Mouse (Mus musculus) embryonic facial prominence, embryonic 14.5 days (tissue): ENCODE measurements at regions not wholly inside any gene's neighbourhood (a gene's known extent, or its start where the extent isn't known, plus 50 kb on each side); places are given as distances from the start of the nearest gene placed in this dataset.
A peak's percentile ranks its signal among the peaks of the same experiment; 100 is the strongest.

ENCODE experiments used
- ATAC-seq: fragments of 200-750 bp; cut with Nextera tagmentation; 2 replicates; pipeline ENCODE4 v1.8.0; 2017; ENCODE audit warnings: low read depth, moderate number of reproducible peaks, moderate TSS enrichment
- DNase-seq: peaks from one replicate; pipeline ENCODE4 v3.0.0-alpha.2; 2015; ENCODE audit warnings: low spot score
- H3K27ac ChIP-seq: fragments of 300-500 bp; sonication (generic); replicated peaks from 2 replicates; pipeline ENCODE4 v1.5.1; 2014; ENCODE audit warnings: low read depth, mild to moderate bottlenecking, low read length, moderate library complexity
- H3K27me3 ChIP-seq: fragments of 300-500 bp; sonication (generic); replicated peaks from 2 replicates; pipeline ENCODE4 v1.6.1; 2014; ENCODE audit warnings: low read length; ENCODE audit not compliant: control insufficient read depth, insufficient read depth
- H3K36me3 ChIP-seq: fragments of 300-500 bp; sonication (generic); 2 replicates; pipeline ENCODE4 v1.6.1; 2014; ENCODE audit warnings: low read length, mixed read lengths; ENCODE audit not compliant: control insufficient read depth, insufficient read depth
- H3K4me1 ChIP-seq: fragments of 300-500 bp; sonication (generic); 2 replicates; pipeline ENCODE4 v1.6.1; 2014; ENCODE audit warnings: antibody characterized with exemption, low read length; ENCODE audit not compliant: control insufficient read depth, insufficient read depth
- H3K4me2 ChIP-seq: fragments of 300-500 bp; sonication (generic); 2 replicates; pipeline ENCODE4 v1.6.1; 2014; ENCODE audit warnings: low read depth, mild to moderate bottlenecking, low read length, moderate library complexity, mixed read lengths
- H3K4me3 ChIP-seq: fragments of 300-500 bp; sonication (generic); 2 replicates; pipeline ENCODE4 v1.5.1; 2014; ENCODE audit warnings: low read depth, mild to moderate bottlenecking, low read length
- H3K9ac ChIP-seq: fragments of 300-500 bp; sonication (generic); 2 replicates; pipeline ENCODE4 v1.6.1; 2014; ENCODE audit warnings: low read depth, mild to moderate bottlenecking, low read length, moderate library complexity, mixed read lengths
- H3K9me3 ChIP-seq: fragments of 300-500 bp; sonication (generic); 2 replicates; pipeline ENCODE4 v1.6.1; 2016; ENCODE audit warnings: low read length; ENCODE audit not compliant: control insufficient read depth
- WGBS: fragments of 180-500 bp; shearing (Covaris S2); extraction: QIAGEN DNeasy Blood & Tissue Kit; methylation state at CpG from one replicate; pipeline ENCODE4 v1.1.7; 2014; 5-methylcytosine and 5-hydroxymethylcytosine counted together

DNA sequence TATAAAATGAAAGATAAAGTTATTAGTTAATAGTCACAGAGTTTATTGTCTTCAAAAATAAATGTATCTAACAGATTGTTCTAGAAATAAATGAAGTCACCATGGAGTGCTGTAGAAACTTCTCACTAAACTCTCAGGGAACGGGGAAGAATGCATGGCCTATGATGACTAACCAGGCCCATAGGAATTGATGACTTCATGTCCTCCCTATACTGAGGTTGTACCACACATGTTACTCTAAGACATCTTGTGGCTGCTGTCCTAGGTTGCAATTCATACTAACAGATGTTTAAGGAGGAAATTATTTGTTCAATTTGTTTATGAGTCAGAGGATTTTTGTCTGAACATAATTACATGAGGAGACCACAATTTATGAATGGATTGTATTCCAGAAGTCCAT, 459.4 kb downstream of the Pros1 start:
- Histone ChIP-seq H3K9me3 (no peaks in the 10 kb centered on the region), H3K9ac (no peak overlapping the region), H3K27ac (no peak overlapping the region), H3K4me1 (no peaks in the 10 kb centered on the region; the same call in 1 of the 2 replicates), H3K36me3 (no peaks in the 10 kb centered on the region), H3K4me2 (no peak overlapping the region), H3K4me3 (no peak overlapping the region), H3K27me3 (no peaks in the 10 kb centered on the region)
- DNase-seq (peak; percentile 36), ATAC-seq (no peak)
- 70% methylated on average over 1 of the region's 1 CpGs for WGBS

GRCm38 (mm10) chr16:63319602-63320001, 465.5 kb downstream of the Pros1 start:
- no peak overlapping the region for H3K27ac ChIP-seq
- 54% methylated on average over 5 of the region's 5 CpGs for WGBS
- H3K9me3 ChIP-seq = no peaks in the 10 kb centered on the region
- H3K4me3 ChIP-seq = no peak overlapping the region
- H3K4me1 ChIP-seq = no peaks in the 10 kb centered on the region; the same call in 1 of the 2 replicates
- ATAC-seq = no peak
- no peak overlapping the region for H3K4me2 ChIP-seq
- no peak overlapping the region for H3K9ac ChIP-seq
- peak; percentile 14 for DNase-seq
- H3K27me3 ChIP-seq = no peaks in the 10 kb centered on the region
- no peaks in the 10 kb centered on the region for H3K36me3 ChIP-seq

DNA sequence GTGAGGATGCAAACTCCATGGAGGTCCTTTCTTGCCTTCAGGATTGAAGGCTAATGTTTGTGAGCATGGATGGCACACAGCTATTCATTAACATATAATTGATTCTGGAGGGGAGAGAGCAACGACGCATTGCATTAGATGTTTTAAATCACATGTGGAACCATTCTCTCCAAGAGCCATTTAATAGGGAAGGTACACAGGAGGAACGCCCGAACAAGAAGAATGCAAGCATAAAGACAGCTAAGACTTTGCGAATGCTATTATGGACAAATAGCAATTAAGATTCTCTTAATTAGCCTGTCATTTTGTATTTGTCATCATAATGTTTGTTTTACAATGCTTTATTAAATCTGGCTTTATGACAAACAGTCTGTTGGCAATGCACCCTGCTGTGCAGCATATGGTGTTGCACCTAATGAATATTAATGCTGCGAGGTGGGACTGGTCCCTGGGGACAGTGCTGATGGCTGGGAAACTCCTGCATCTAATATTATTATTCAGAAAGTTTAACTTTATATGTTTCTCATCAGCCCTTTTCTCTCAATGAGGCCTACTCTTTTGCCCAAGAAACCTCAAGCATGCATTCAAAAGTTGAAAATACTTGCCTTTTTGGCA, 497.5 kb downstream of the Pros1 start:
- Histone ChIP-seq H3K27ac (no peak overlapping the region), H3K4me3 (no peak overlapping the region), H3K27me3 (no peaks in the 10 kb centered on the region), H3K9me3 (no peaks in the 10 kb centered on the region), H3K4me2 (no peak overlapping the region), H3K4me1 (no peaks in the 10 kb centered on the region), H3K36me3 (no peaks in the 10 kb centered on the region), H3K9ac (no peak overlapping the region)
- DNase-seq (peak; percentile 55), ATAC-seq (no peak)
- WGBS = 66% methylated on average over 6 of the region's 6 CpGs

GRCm38 (mm10) chr16:63369868-63370267, 494.1 kb downstream of the Epha3 start:
- ATAC-seq (no peak), DNase-seq (no peak)
- Histone ChIP-seq H3K27me3 (no peaks in the 10 kb centered on the region), H3K4me3 (no peak overlapping the region), H3K4me2 (no peak overlapping the region), H3K4me1 (no peaks in the 10 kb centered on the region), H3K36me3 (no peaks in the 10 kb centered on the region), H3K9ac (no peak overlapping the region), H3K9me3 (no peaks in the 10 kb centered on the region), H3K27ac (no peak overlapping the region)
- 84% methylated on average over 5 of the region's 5 CpGs for WGBS

DNA sequence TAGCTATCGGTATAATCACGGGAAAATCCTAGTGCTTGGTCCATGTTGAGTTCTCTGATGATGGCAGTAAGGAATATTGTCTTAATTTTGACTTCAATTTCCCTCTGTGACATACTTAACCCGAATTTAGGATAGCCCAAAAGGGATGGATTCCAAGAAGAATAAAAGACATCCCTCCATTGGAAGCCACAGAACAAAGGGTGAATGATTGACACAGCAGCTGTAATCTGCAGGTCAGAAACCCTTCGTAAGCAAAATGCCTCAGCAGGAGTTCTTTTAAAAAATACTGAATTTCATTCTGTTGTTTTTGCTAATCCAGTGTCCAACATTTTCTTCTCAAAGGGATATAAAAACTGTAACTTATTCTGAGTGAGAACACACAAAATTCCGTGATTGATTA, 492.7 kb downstream of the Epha3 start:
- DNase-seq (no peak), ATAC-seq (no peak)
- Histone ChIP-seq H3K4me1 (no peaks in the 10 kb centered on the region), H3K36me3 (no peaks in the 10 kb centered on the region), H3K4me2 (no peak overlapping the region), H3K27ac (no peak overlapping the region), H3K9ac (no peak overlapping the region), H3K9me3 (no peaks in the 10 kb centered on the region), H3K27me3 (no peaks in the 10 kb centered on the region), H3K4me3 (no peak overlapping the region)
- WGBS = 58% methylated on average over 5 of the region's 5 CpGs

- Histone ChIP-seq H3K9ac (no peak overlapping the region), H3K9me3 (no peaks in the 10 kb centered on the region), H3K4me2 (no peak overlapping the region), H3K27ac (no peak overlapping the region), H3K4me1 (no peaks in the 10 kb centered on the region), H3K27me3 (no peaks in the 10 kb centered on the region), H3K36me3 (no peaks in the 10 kb centered on the region), H3K4me3 (no peak overlapping the region)
- 69% methylated on average over 1 of the region's 1 CpGs for WGBS
- no peak for DNase-seq
- no peak for ATAC-seq
These were observed 459.0 kb downstream of the Epha3 start for GRCm38 (mm10) chr16:63404976-63405375.

DNA sequence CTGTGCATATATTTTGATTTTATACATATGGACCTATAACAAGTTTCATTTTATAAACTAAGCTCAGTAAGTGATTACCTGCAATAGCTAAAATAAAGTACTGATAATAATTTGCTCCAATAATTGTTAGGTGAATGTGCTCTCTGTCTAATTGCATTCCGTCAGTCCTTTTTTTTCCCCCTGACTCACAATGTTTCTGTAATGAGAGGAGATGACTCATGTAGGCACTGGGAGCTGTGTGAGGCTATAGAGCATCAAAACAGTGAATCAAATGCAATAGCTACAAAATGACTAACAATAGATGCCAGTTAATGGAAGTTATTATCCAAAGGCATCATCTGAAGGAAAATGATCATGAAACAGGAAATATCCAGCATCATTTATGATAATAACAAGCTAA, 451.3 kb downstream of the Epha3 start:
- no peak for ATAC-seq
- no peak for DNase-seq
- no peak overlapping the region for H3K27ac ChIP-seq
- H3K9ac ChIP-seq = no peak overlapping the region
- no peaks in the 10 kb centered on the region for H3K36me3 ChIP-seq
- H3K4me3 ChIP-seq = no peak overlapping the region
- no peak overlapping the region for H3K4me2 ChIP-seq
- no peaks in the 10 kb centered on the region for H3K4me1 ChIP-seq
- 83% methylated on average over 1 of the region's 1 CpGs for WGBS
- H3K27me3 ChIP-seq = no peaks in the 10 kb centered on the region
- H3K9me3 ChIP-seq = no peaks in the 10 kb centered on the region

DNA sequence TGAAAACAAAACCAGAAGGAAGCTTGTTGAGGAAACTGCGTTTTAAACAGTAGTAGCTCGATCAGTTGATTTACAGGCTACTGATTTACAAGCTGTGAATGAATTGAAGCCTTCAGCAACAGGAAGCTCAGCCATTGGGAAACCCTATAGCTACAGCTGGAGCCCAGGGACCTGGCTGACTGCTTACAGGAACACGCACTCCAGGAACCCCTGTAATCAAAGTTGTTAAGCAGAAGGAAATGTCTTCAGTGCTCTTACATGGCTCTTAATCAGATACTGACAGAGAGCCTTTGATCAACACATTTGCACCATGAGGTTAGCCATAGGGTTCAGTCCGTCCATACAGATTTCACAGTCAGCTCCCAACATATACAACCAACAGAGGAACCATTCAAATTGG, 411.7 kb downstream of the Epha3 start:
- H3K27me3 ChIP-seq = no peaks in the 10 kb centered on the region
- H3K27ac ChIP-seq = no peak overlapping the region
- no peak overlapping the region for H3K4me2 ChIP-seq
- DNase-seq (no peak), ATAC-seq (no peak)
- H3K4me3 ChIP-seq = no peak overlapping the region
- H3K4me1 ChIP-seq = no peaks in the 10 kb centered on the region
- H3K9ac ChIP-seq = no peak overlapping the region
- 32% methylated on average over 4 of the region's 4 CpGs for WGBS
- H3K9me3 ChIP-seq = no peaks in the 10 kb centered on the region
- no peaks in the 10 kb centered on the region for H3K36me3 ChIP-seq

DNA sequence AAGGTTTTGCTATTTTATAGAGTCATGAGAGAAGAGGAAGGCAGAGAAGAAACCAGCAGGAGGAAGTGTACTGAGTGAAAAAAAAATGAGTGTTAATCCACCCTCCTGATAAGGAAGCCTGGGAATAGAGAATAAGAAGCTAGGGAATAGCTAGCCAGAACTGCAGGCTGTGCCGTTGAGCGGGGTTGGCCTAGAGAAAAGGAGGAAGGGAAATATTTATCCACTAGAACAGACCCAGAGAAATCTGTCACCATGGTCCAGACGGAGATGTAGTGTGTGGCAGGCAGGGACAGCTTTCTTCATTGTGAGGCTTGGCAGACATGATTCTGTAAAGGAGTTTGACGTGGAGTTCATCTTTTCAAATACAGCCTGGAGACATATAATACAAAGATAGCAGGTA, 397.4 kb downstream of the Epha3 start:
- Histone ChIP-seq H3K9ac (no peak overlapping the region), H3K4me3 (no peak overlapping the region), H3K27me3 (no peaks in the 10 kb centered on the region), H3K4me2 (no peak overlapping the region), H3K27ac (no peak overlapping the region), H3K4me1 (no peaks in the 10 kb centered on the region), H3K9me3 (no peaks in the 10 kb centered on the region), H3K36me3 (no peaks in the 10 kb centered on the region)
- DNase-seq (no peak), ATAC-seq (no peak)
- 58% methylated on average over 4 of the region's 4 CpGs for WGBS
